Mouse (Mus musculus): ENCODE data around the gene Gcgr. TPM values are rescaled to one million over a fixed set of nuclear protein-coding genes. Genes with fewer than 3 reads are reported as not detected.
"Not testable (repeated sequence)": the region's sequence is repeated elsewhere in the genome, so short reads cannot be mapped to it uniquely, and the experiment has no call there.

The Gcgr gene
- total RNA-seq, 4 experiments from 2014 or later = 0.17 TPM; not detected in 3

- no peak for DNase-seq (ENCODE audit: low spot score in 2 of 2)
Observed at GRCm38 (mm10) chr11:120505661-120506060, 24.8 kb upstream of the Gcgr start.

- no peak for DNase-seq (ENCODE audit: low spot score in 2 of 2)
Observed at GRCm38 (mm10) chr11:120506899-120507298, 23.6 kb upstream of the Gcgr start.

GRCm38 (mm10) chr11:120507611-120508289, 22.7 kb upstream of the Gcgr start:
- DNase-seq (ENCODE audit: low spot score in 2 of 2) = no peak

- no peak for DNase-seq (ENCODE audit: low spot score in 2 of 2)
Observed at GRCm38 (mm10) chr11:120508290-120508870, 22.1 kb upstream of the Gcgr start.

GRCm38 (mm10) chr11:120509940-120510339, 20.6 kb upstream of the Gcgr start:
- DNase-seq (ENCODE audit: low spot score in 2 of 2) = no peak

GRCm38 (mm10) chr11:120510375-120511030, 20.0 kb upstream of the Gcgr start:
- no peak for DNase-seq (ENCODE audit: low spot score in 2 of 2)

- DNase-seq (ENCODE audit: low spot score in 2 of 2) = no peak
Observed at GRCm38 (mm10) chr11:120512790-120513453, 17.6 kb upstream of the Gcgr start.

GRCm38 (mm10) chr11:120514262-120514661, 16.2 kb upstream of the Gcgr start:
- DNase-seq (ENCODE audit: low spot score in 2 of 2) = not testable (repeated sequence)

- DNase-seq (ENCODE audit: low spot score in 2 of 2) = peak; percentile 57 to 85
Observed at GRCm38 (mm10) chr11:120515611-120516010, 14.9 kb upstream of the Gcgr start.

GRCm38 (mm10) chr11:120517147-120517546, 13.4 kb upstream of the Gcgr start:
- no peak for DNase-seq (ENCODE audit: low spot score in 2 of 2)

GRCm38 (mm10) chr11:120518027-120518426, 12.5 kb upstream of the Gcgr start:
- peak; percentile 34 to 92 for DNase-seq (ENCODE audit: low spot score in 2 of 2)

GRCm38 (mm10) chr11:120518558-120518957, 11.9 kb upstream of the Gcgr start:
- DNase-seq (ENCODE audit: low spot score in 2 of 2) = no peak

GRCm38 (mm10) chr11:120519738-120520137, 10.8 kb upstream of the Gcgr start:
- no peak for DNase-seq (ENCODE audit: low spot score in 2 of 2)

GRCm38 (mm10) chr11:120520498-120520897, 10.0 kb upstream of the Gcgr start:
- no peak for DNase-seq (ENCODE audit: low spot score in 2 of 2)

- no peak for DNase-seq (ENCODE audit: low spot score in 2 of 2)
Observed at GRCm38 (mm10) chr11:120520967-120521540, 9.4 kb upstream of the Gcgr start.

- DNase-seq (ENCODE audit: low spot score in 2 of 2) = no peak
Observed at GRCm38 (mm10) chr11:120522581-120522980, 7.9 kb upstream of the Gcgr start.

- DNase-seq (ENCODE audit: low spot score in 2 of 2) = no peak
Observed at GRCm38 (mm10) chr11:120525959-120526358, 4.5 kb upstream of the Gcgr start.

- no peak for DNase-seq (ENCODE audit: low spot score in 2 of 2)
Observed at GRCm38 (mm10) chr11:120527690-120528354, 2.7 kb upstream of the Gcgr start.

GRCm38 (mm10) chr11:120528903-120529302, 1.6 kb upstream of the Gcgr start:
- no peak for DNase-seq (ENCODE audit: low spot score in 2 of 2)

GRCm38 (mm10) chr11:120531646-120532045, 1.1 kb downstream of the Gcgr start:
- DNase-seq (ENCODE audit: low spot score in 2 of 2) = no peak

GRCm38 (mm10) chr11:120534093-120534492, 3.6 kb downstream of the Gcgr start:
- DNase-seq (ENCODE audit: low spot score in 2 of 2) = no peak

All from left cerebral cortex, adult 8-10 months (tissue).